ENCODE assay signal across 11 mouse cellular contexts in the genomic region with DNA sequence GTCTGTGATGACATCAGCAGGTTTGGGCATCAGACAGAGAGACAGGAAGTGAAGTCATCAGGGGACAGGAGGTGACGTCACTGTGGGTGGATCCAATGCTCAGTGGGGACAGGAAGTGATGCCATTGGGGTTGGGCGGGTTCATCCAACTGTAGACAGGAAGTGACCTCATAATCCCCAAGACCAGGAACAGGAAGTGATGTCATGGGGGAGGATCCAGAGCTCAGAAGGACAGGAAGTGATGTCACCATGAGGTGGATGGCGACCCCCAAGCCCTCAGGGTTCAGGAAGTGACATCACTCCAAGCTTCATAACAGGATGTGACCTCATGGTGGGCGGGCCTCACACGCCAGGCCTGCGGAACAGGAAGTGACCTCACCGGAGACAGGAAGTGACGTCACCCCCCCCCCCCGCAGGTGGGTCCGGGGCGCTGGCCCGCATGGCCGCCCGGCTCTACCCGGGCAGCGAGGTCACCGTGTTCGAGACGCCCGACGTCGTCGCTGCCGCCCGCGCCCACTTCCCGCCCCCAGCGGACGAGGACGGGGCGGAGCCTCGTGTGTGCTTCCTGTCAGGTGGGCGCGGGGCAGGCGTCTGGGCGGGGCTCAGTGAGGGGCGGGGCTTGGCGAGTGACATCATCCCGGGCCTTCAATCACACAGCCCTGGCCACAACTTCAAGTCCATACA. TPM values are rescaled to one million over a fixed set of nuclear protein-coding genes. Genes with fewer than 3 reads are reported as not detected.
DNase-seq lines count a peak whose midpoint lies in the region; ATAC-seq lines count a peak whose summit lies in the region.
"Had no signal": no experiment of that assay in that cellular context is flagged by ENCODE, and none has a peak within 500 bp of the region (broad histone marks: within the 10 kb centered on the region; RNA-seq: fewer than 3 reads in every experiment).

No protein-coding gene starts in this region.

- no peak overlapping the region for H3K4me3 ChIP-seq in heart, embryonic 11.5 days (ENCODE audit: low read depth, low read length)
- H3K4me3 ChIP-seq: heart, adult 2 months; limb, embryonic 15.5 days had no signal

- H3K27ac ChIP-seq in heart, embryonic 11.5 days (ENCODE audit: low read depth, low read length), result no peak overlapping the region
- H3K27ac ChIP-seq: heart, adult 2 months; limb, embryonic 15.5 days had no signal

- 94% methylated on average over 29 of the region's 39 CpGs for WGBS in heart, embryonic 11.5 days (ENCODE audit: insufficient replicate concordance)

- H3K4me2 ChIP-seq in heart, embryonic 11.5 days, result no peak overlapping the region
- H3K4me2 ChIP-seq: limb, embryonic 15.5 days had no signal

- H3K9me3 ChIP-seq in heart, embryonic 11.5 days (replicated peaks; ENCODE audit: control insufficient read depth, low read length), result peaks cover 44% of the 10 kb centered on the region

- 0 out of 2 replicates have a peak, but pooled peaks cover 8% of the 10 kb centered on the region for H3K36me3 ChIP-seq in heart, embryonic 11.5 days (ENCODE audit: control insufficient read depth, insufficient read depth, low read length)

- intact Hi-C loops in heart, postnatal 25 days (cut with DNase I), result no loop called here

- ATAC-seq in heart, embryonic 11.5 days (replicated peaks; ENCODE audit: insufficient number of reproducible peaks, low FRiP score, low TSS enrichment), result peak; percentile 24; the same call in 1 of the 2 replicates
- peak; percentile 10 for ATAC-seq in megakaryocyte, adult 5-6 weeks (ENCODE audit: poor library complexity, severe bottlenecking)

- DNase-seq in heart, postnatal 25 days (ENCODE audit: low spot score), result no peak
- DNase-seq in 3T3-L1 (ENCODE audit: low read depth, low spot score), result peak; percentile 27
- peak; percentile 21 for DNase-seq in R1 (ENCODE audit: low read depth, low spot score)
- no peak for DNase-seq in urinary bladder, postnatal 10 days (ENCODE audit: low spot score)
- DNase-seq in spleen, postnatal 36 days (ENCODE audit: low spot score in 2 of 2), result no peak
- DNase-seq in heart, adult 9 months (ENCODE audit: low spot score in 2 of 2), result no peak

- H3K4me1 ChIP-seq in heart, embryonic 11.5 days (ENCODE audit: control insufficient read depth, insufficient read depth, low read length), result no peaks in the 10 kb centered on the region
- H3K4me1 ChIP-seq: limb, embryonic 15.5 days had no signal

- no peaks in the 10 kb centered on the region for H3K27me3 ChIP-seq in heart, embryonic 11.5 days (ENCODE audit: control insufficient read depth, insufficient read depth, low read length)
- H3K27me3 ChIP-seq: limb, embryonic 15.5 days had no signal

- no peak overlapping the region for H3K9ac ChIP-seq in heart, embryonic 11.5 days (ENCODE audit: low read depth, low read length)
- H3K9ac ChIP-seq: limb, embryonic 15.5 days had no signal

RNA-seq across cellular contexts. Expression of gene Asmt, which starts 3.6 kb away (rescaled TPM):
- polyA plus RNA-seq in heart, embryonic 11.5 days (2014; fragmentation: Nextera tagmentation; extraction: Ambion mirVana), result not detected in 2 replicates
- not detected for total RNA-seq in heart, postnatal 25 days (2021)
- not detected in 2 replicates for total RNA-seq in megakaryocyte, adult 5-6 weeks (2015)
- not detected in 2 replicates for total RNA-seq in megakaryocyte, adult 5-6 weeks (2017)
- total RNA-seq: heart, adult 2 months had no signal
- polyA plus RNA-seq: cerebellum, adult 2 months; heart, adult 2 months; limb, embryonic 15.5 days had no signal

Comparison
In these comparisons a context has a peak if more than half of its experiments do, and no peak if none do; other contexts are left out.
1. DNase-seq: peak in 3T3-L1 (single experiment) and R1 (single experiment); none in heart, postnatal 25 days (single experiment), urinary bladder, postnatal 10 days (single experiment), spleen, postnatal 36 days (0 of 2) and heart, adult 9 months (0 of 2).